Mouse (Mus musculus) G1E (cell line): ENCODE measurements at regions not wholly inside any gene's neighbourhood (a gene's known extent, or its start where the extent isn't known, plus 50 kb on each side); places are given as distances from the start of the nearest gene placed in this dataset.

Experiments used
- CTCF ChIP-seq: IDR thresholded peaks from 2 replicates; pipeline ENCODE4 v1.5.1; 2012; ENCODE audit warnings: low read depth, low read length, inconsistent platforms, mixed read lengths
- GATA1 ChIP-seq: IDR thresholded peaks from 2 replicates; pipeline ENCODE4 v1.6.1; 2012; ENCODE audit warnings: borderline replicate concordance, low read length, inconsistent platforms, mixed read lengths
- POLR2AphosphoS5 ChIP-seq: IDR thresholded peaks from 2 replicates; pipeline ENCODE4 v1.6.1; 2012; ENCODE audit warnings: low read depth, low read length, inconsistent platforms; ENCODE audit not compliant: insufficient replicate concordance
- TAL1 ChIP-seq: conservative IDR thresholded peaks from 2 replicates; pipeline ENCODE4 v1.6.1; 2012; ENCODE audit warnings: low read depth, low read length, inconsistent platforms, mixed read lengths

DNA sequence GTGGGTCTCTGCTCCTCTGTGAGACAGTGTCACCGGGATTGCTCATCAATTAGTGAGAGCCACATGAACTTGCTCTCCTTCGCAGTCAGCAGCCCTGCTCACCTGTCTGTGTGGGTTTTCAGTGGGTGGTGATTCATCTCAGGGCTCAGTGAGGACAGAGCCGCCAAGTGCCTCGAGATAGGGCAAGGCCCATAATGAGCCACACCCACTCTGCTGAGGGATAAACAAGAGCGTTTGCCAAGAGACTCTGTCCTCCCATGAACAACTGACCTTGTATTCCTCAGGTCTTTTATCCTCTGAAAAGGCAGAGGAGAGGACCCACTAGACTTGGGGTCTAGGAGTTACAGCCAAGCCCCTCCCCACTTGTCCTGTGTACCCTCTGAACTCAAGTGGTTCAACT is 584.2 kb upstream of the 3110018I06Rik start:
- TF ChIP-seq CTCF: no peak
- TF ChIP-seq TAL1: no peak
- TF ChIP-seq POLR2AphosphoS5: no peak
- no peak for TF ChIP-seq GATA1
